Mouse (Mus musculus): ENCODE data around the gene Gm49366. TPM values are rescaled to one million over a fixed set of nuclear protein-coding genes. Genes with fewer than 3 reads are reported as not detected.
"Not testable (repeated sequence)": the region's sequence is repeated elsewhere in the genome, so short reads cannot be mapped to it uniquely, and the experiment has no call there.

The Gm49366 gene
- total and polyA plus RNA-seq, 3 experiments, result not detected

GRCm38 (mm10) chr12:84099605-84100004 lies 60.9 kb downstream of the Gm49366 start:
- dilution Hi-C loops (cut with MboI; ENCODE audit: extremely low pct_ligation_motif_present, extremely low pct_unique_long_range_greater_than_20kb, low sequenced_read_pairs), result no loop called here
- no peak overlapping the region for H3K27ac ChIP-seq (ENCODE audit: insufficient read depth, low read depth)
- in situ Hi-C loops (cut with MboI; ENCODE audit: low pct_ligation_motif_present, low pct_unique_long_range_greater_than_20kb, low sequenced_read_pairs), result no loop called here

GRCm38 (mm10) chr12:84100071-84100470 lies 61.3 kb downstream of the Gm49366 start:
- dilution Hi-C loops (cut with MboI; ENCODE audit: extremely low pct_ligation_motif_present, extremely low pct_unique_long_range_greater_than_20kb, low sequenced_read_pairs), result no loop called here
- Histone ChIP-seq H3K4me2 (ENCODE audit: insufficient read depth, low read depth, poor library complexity, severe bottlenecking) (no peak overlapping the region), H3K79me2 (replicated peaks; ENCODE audit: control insufficient read depth, extremely low read depth, insufficient read depth, poor library complexity, severe bottlenecking) (no peaks in the 10 kb centered on the region), H3K9me3 (replicated peaks; ENCODE audit: low read length) (no peaks in the 10 kb centered on the region), H3K4me3 (replicated peaks in 1 of 3; ENCODE audit: low read depth in 2 of 3, low read length in 2 of 3, poor library complexity in 1 of 3) (no peak overlapping the region), H3K36me3 (replicated peaks in 1 of 2; ENCODE audit: control insufficient read depth in 1 of 2, insufficient read depth in 1 of 2, low read length in 1 of 2) (no peaks in the 10 kb centered on the region), H3K9ac (ENCODE audit: insufficient read depth, low read depth) (no peak overlapping the region), H3K27ac (ENCODE audit: insufficient read depth, low read depth) (no peak overlapping the region), H3K4me1 (ENCODE audit: control insufficient read depth in 1 of 2, insufficient read depth in 2 of 2) (no peaks in the 10 kb centered on the region), H3K27me3 (replicated peaks) (no peaks in the 10 kb centered on the region)
- TF ChIP-seq ZKSCAN1 (IDR thresholded peaks at IDR 0.05; ENCODE audit: borderline replicate concordance, low read depth, low read length) (no peak), POLR2AphosphoS2 (IDR thresholded peaks at IDR 0.05; ENCODE audit: low read depth, low read length) (no peak), E2F4 (IDR thresholded peaks at IDR 0.05; ENCODE audit: insufficient replicate concordance, low read depth, low read length) (no peak), PAX5 (IDR thresholded peaks at IDR 0.05; ENCODE audit: low read length) (no peak), SIN3A (IDR thresholded peaks at IDR 0.05; ENCODE audit: low read length) (no peak)
- in situ Hi-C loops (cut with MboI; ENCODE audit: low pct_ligation_motif_present, low pct_unique_long_range_greater_than_20kb, low sequenced_read_pairs), result no loop called here
- no peak for DNase-seq (ENCODE audit: extremely low read depth)

More at GRCm38 (mm10) chr12:84099605-84100004, 60.9 kb downstream of the Gm49366 start:
- Histone ChIP-seq H3K4me3 (replicated peaks in 1 of 3; ENCODE audit: low read depth in 2 of 3, low read length in 2 of 3, poor library complexity in 1 of 3) (no peak overlapping the region), H3K27me3 (replicated peaks) (no peaks in the 10 kb centered on the region), H3K4me2 (ENCODE audit: insufficient read depth, low read depth, poor library complexity, severe bottlenecking) (no peak overlapping the region), H3K9ac (ENCODE audit: insufficient read depth, low read depth) (no peak overlapping the region), H3K36me3 (replicated peaks in 1 of 2; ENCODE audit: control insufficient read depth in 1 of 2, insufficient read depth in 1 of 2, low read length in 1 of 2) (no peaks in the 10 kb centered on the region), H3K4me1 (ENCODE audit: control insufficient read depth in 1 of 2, insufficient read depth in 2 of 2) (no peaks in the 10 kb centered on the region), H3K79me2 (replicated peaks; ENCODE audit: control insufficient read depth, extremely low read depth, insufficient read depth, poor library complexity, severe bottlenecking) (no peaks in the 10 kb centered on the region), H3K9me3 (replicated peaks; ENCODE audit: low read length) (no peaks in the 10 kb centered on the region)
- no peak for DNase-seq (ENCODE audit: extremely low read depth)
- TF ChIP-seq USF2 (conservative IDR thresholded peaks at IDR 0.05; ENCODE audit: low read depth, low read length), result no peak
- TF ChIP-seq USF1 (IDR thresholded peaks at IDR 0.05; ENCODE audit: low read depth, low read length), result no peak
- TF ChIP-seq ZC3H11A (IDR thresholded peaks at IDR 0.05; ENCODE audit: low read depth, low read length), result no peak
- TF ChIP-seq CTCF (conservative IDR thresholded peaks at IDR 0.05 in 1 of 2, IDR thresholded peaks at IDR 0.05 in 1 of 2; ENCODE audit: low read depth in 2 of 2, low read length in 2 of 2), result no peak
- no peak for TF ChIP-seq JUN (IDR thresholded peaks at IDR 0.05; ENCODE audit: insufficient read depth, low read depth, low read length)

DNA sequence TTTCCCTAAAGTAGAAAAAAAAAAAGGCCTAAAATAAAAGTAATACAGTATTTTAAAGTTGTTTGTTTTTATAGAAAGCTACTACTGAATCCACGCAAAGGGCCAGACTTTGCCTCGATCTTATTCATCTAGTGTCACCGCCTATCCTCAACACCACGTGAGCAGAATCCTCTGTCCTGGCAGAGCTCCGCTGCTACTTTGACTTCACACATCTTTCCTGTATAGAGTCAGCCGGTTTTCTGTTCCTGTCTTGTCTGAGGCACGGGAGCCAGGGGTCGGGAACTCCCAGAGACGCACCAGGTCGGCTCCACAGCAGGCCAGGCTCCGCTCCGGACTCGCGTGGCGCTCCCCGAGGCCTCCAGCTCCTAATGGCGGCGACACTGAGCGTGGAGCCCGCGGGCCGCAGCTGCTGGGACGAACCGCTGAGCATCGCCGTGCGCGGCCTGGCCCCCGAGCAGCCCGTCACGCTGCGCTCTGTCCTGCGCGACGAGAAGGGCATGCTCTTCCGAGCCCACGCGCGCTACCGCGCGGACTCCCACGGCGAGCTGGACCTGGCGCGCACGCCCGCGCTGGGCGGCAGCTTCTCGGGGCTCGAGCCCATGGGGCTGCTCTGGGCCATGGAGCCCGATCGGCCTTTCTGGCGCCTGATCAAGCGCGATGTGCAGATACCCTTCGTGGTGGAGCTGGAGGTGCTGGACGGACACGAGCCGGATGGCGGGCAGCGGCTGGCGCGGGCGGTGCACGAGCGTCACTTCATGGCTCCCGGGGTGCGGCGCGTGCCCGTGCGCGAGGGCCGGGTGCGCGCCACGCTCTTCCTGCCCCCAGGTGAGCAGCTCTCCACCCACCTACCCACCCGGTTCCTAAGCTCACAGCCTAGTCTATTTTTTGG lies 62.1 kb downstream of the Gm49366 start, which contains the start of gene Acot6:
Acot6 (plus strand) TSS at position 51 of the 889 bp plus-strand sequence.
- H3K27me3 ChIP-seq (replicated peaks); H3K79me2 ChIP-seq (replicated peaks; ENCODE audit: control insufficient read depth, extremely low read depth, insufficient read depth, poor library complexity, severe bottlenecking); H3K36me3 ChIP-seq (replicated peaks in 1 of 2; ENCODE audit: control insufficient read depth in 1 of 2, insufficient read depth in 1 of 2, low read length in 1 of 2); H3K4me2 ChIP-seq (ENCODE audit: insufficient read depth, low read depth, poor library complexity, severe bottlenecking); H3K9ac ChIP-seq (ENCODE audit: insufficient read depth, low read depth); H3K4me3 ChIP-seq (replicated peaks in 1 of 3; ENCODE audit: low read depth in 2 of 3, low read length in 2 of 3, poor library complexity in 1 of 3); H3K4me1 ChIP-seq (ENCODE audit: control insufficient read depth in 1 of 2, insufficient read depth in 2 of 2); dilution Hi-C loops (cut with MboI; ENCODE audit: extremely low pct_ligation_motif_present, extremely low pct_unique_long_range_greater_than_20kb, low sequenced_read_pairs); H3K9me3 ChIP-seq (replicated peaks; ENCODE audit: low read length); H3K27ac ChIP-seq (ENCODE audit: insufficient read depth, low read depth); DNase-seq (ENCODE audit: extremely low read depth); in situ Hi-C loops (cut with MboI; ENCODE audit: low pct_ligation_motif_present, low pct_unique_long_range_greater_than_20kb, low sequenced_read_pairs): not testable (repeated sequence)

Data from CH12.LX (cell line).